Mouse (Mus musculus) kidney, adult 2 months (tissue): Measurements from ENCODE around the gene Stx8. TPM values are rescaled to one million over a fixed set of nuclear protein-coding genes. Genes with fewer than 3 reads are reported as not detected.

Experiments used
- DNase-seq: peaks from one replicate; pipeline ENCODE4 v3.0.0; 2021
- H3K27ac ChIP-seq: fragments of 200-500 bp; 2 replicates; pipeline ENCODE4 v1.5.1; 2012; ENCODE audit warnings: low read depth, low read length, control low read depth, inconsistent platforms; ENCODE audit not compliant: insufficient read depth
- H3K27me3 ChIP-seq: fragments of 200-500 bp; replicated peaks from 2 replicates; pipeline ENCODE4 v1.6.1; 2012; ENCODE audit warnings: mild to moderate bottlenecking, moderate library complexity, low read length, inconsistent platforms; ENCODE audit not compliant: control insufficient read depth, insufficient read depth
- H3K36me3 ChIP-seq: fragments of 200-500 bp; 2 replicates; pipeline ENCODE4 v1.6.1; 2012; ENCODE audit warnings: mild to moderate bottlenecking, moderate library complexity, low read length, inconsistent platforms; ENCODE audit not compliant: control insufficient read depth, insufficient read depth
- H3K4me1 ChIP-seq: fragments of 200-500 bp; 2 replicates; pipeline ENCODE4 v1.6.1; 2011; ENCODE audit warnings: low read length; ENCODE audit not compliant: control insufficient read depth, insufficient read depth
- H3K4me3 ChIP-seq: fragments of 200-500 bp; 2 replicates; pipeline ENCODE4 v1.5.1; 2011; ENCODE audit warnings: mild to moderate bottlenecking, low read depth, low read length, control low read depth; ENCODE audit not compliant: insufficient read depth
- CTCF ChIP-seq: fragments of 200-500 bp; conservative IDR thresholded peaks from 2 replicates; pipeline ENCODE4 v1.5.1; 2011; ENCODE audit warnings: low read depth, mild to moderate bottlenecking, control low read depth, low read length, moderate library complexity, mixed read lengths; ENCODE audit not compliant: insufficient read depth, insufficient read length
- POLR2A ChIP-seq: fragments of 200-500 bp; IDR thresholded peaks from one replicate; pipeline ENCODE4 v1.6.1; 2011; ENCODE audit warnings: low read depth, low read length, control low read depth
- WGBS: fragments of 180-500 bp; shearing (Covaris S2); methylation state at CpG from one replicate; pipeline ENCODE4 v1.1.7; 2018; 5-methylcytosine and 5-hydroxymethylcytosine counted together
- polyA plus RNA-seq: library from polyadenylated mRNA; depleted of rRNA; stranded (reverse); fragments of >200 nt; gene quantifications from 2 replicates; pipeline ENCODE4 v1.2.3, GENCODE M21; 2012

Gene Stx8
- polyA plus RNA-seq, 1 experiment, result 10.7 TPM

DNA sequence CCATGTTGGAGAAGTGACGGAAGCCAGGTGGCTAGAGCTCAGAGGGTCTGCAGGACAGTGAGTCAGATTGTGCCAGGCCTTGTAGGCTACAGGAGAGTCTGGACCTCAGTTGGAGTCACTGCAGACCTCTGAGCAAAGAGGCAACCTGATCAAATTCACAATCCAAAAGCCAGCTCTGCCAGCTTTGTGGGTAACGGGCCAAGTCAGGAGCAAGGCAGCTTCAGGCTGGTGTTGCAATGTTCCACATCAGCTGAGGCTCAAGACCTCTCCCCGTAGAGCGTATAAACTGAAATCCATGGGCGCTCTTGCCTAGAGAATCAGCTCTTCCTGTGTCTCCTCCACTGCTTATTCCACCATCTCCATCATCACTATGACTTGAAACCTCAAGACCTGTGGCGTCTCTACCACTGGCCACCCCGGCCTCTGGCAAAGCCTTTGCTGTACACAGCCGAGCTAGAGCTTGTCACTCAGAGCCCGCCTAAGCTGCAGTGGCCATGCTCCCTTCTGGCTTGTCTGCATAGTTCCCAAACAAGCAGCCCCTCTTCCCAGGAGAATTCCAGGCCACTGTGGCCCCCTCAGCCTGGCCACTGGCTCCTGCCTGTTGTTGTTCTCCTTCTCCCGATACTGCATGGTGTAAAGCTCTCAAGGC, 235.9 kb downstream of the Stx8 start:
- H3K27ac ChIP-seq, result no peak overlapping the region
- no peak overlapping the region for H3K4me3 ChIP-seq
- WGBS, result 89% methylated on average over 10 of the region's 10 CpGs
- no peaks in the 10 kb centered on the region for H3K27me3 ChIP-seq
- H3K4me1 ChIP-seq, result no peaks in the 10 kb centered on the region
- no peak for DNase-seq
- no peaks in the 10 kb centered on the region for H3K36me3 ChIP-seq
- TF ChIP-seq CTCF, result no peak
- TF ChIP-seq POLR2A, result no peak

DNA sequence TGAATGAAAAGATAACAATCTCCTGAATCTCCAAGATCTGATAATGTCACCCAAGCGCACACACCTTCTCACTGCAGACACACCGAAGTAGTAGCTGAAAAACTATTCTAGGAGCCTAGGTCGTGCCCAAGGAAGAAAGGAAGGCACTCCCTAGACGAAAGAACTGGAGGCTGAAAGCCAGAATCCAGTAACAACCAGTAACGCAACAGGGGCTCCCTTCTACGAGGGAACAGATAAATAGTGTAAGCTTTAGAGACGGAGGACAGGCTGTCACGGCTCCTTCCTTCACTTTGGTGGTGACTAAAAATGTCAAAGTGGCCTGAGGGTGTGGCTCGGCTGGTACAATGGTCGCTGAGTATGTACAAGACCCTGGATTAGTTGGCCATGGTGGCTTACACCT, 236.6 kb downstream of the Stx8 start:
- Histone ChIP-seq H3K27ac (no peak overlapping the region), H3K4me1 (no peaks in the 10 kb centered on the region), H3K27me3 (no peaks in the 10 kb centered on the region), H3K4me3 (no peak overlapping the region), H3K36me3 (no peaks in the 10 kb centered on the region)
- no peak for TF ChIP-seq POLR2A
- TF ChIP-seq CTCF, result no peak
- DNase-seq, result no peak
- WGBS, result 80% methylated on average over 10 of the region's 10 CpGs

DNA sequence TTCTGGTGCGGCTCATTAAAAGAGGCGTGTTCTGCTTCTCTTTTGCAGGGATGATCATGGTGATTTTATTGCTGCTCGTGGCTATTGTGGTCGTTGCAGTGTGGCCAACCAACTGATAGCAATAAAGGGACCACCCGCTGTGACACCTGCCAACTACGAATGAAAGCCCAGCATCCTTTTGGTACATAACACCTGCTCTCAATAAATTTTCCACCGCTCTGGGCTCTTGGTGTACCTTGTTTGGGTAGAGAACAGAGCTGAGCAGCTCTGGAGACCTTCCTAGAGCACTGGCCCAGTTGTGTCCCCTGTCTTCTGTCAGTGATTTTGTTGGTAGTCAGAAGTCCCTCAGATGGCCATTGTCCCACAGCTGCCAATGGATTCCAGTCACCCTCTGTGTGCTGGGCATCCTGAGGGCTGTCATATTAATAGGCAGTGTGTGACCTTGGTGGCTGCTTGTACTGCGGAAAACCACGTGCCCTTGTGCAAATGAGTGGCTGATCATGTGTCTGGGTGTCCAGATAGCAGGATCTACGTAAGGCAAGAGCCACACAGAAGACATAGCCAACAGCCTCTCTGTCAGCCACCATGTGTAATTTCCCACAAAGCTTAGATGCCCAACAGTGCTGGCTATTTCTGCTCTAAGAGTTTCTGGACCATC, 237.8 kb downstream of the Stx8 start:
- TF ChIP-seq POLR2A, result no peak
- TF ChIP-seq CTCF, result no peak
- Histone ChIP-seq H3K27me3 (no peaks in the 10 kb centered on the region), H3K4me3 (no peak overlapping the region), H3K4me1 (no peaks in the 10 kb centered on the region), H3K27ac (no peak overlapping the region), H3K36me3 (no peaks in the 10 kb centered on the region)
- no peak for DNase-seq
- WGBS, result 71% methylated on average over 10 of the region's 10 CpGs

DNA sequence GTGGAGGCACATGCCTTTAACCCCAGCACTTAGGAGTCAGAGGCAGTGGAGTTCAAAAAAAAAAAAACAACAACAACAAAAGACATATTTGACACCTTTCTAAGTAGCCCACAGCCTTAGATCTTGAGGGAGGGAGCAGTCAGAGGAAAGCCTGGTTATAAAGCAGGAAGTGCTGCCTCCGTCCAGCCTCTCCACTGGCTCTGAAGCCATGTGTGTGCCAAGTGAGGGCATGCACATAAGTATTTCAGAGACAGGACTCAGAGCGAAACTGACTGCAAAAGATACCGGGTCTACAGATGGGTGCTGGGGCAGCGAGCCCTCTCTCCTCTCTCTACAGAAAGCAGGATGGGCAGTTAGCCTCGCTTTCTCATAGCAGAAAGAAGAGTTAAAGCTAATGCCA, 238.4 kb downstream of the Stx8 start:
- no peaks in the 10 kb centered on the region for H3K36me3 ChIP-seq
- WGBS, result 83% methylated on average over 5 of the region's 5 CpGs
- H3K4me1 ChIP-seq, result no peaks in the 10 kb centered on the region
- DNase-seq, result no peak
- no peak overlapping the region for H3K27ac ChIP-seq
- no peak for TF ChIP-seq CTCF
- no peak for TF ChIP-seq POLR2A
- H3K4me3 ChIP-seq, result no peak overlapping the region
- H3K27me3 ChIP-seq, result no peaks in the 10 kb centered on the region

DNA sequence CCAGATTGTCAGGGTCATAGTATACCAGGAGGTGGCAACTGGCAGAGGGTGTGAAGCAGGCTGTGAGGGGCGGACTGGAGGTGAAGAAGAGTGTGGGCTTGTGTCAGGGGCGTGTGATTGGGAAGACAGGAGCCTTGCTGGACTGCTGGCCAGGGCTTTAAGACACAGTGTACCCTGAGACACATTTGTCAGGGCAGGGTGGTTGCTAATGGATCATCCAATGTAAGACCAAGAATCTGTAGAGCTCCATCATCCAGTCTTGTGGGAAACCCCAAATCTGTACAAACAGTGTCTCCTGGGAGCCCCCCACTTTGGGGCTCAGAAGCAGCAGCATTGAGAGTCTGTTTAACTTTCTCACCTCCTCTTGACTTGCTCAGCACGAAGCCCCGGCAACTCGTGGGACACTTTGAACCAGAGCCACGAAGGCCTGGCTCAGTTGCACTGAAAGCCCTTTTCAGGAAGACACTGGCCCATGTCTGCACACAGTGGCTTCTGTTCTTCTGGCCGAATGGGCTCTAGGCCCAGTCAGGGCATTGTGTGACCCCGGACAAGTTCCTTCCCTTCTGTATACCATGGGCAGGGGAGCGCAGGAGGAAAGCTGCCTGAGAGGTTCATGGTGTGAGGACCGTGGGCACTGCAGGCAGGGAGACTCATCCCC, 239.7 kb downstream of the Stx8 start:
- no peak for DNase-seq
- Histone ChIP-seq H3K4me1 (no peaks in the 10 kb centered on the region), H3K4me3 (no peak overlapping the region), H3K27ac (no peak overlapping the region), H3K36me3 (no peaks in the 10 kb centered on the region), H3K27me3 (no peaks in the 10 kb centered on the region)
- TF ChIP-seq POLR2A (no peak), CTCF (no peak)
- 77% methylated on average over 10 of the region's 10 CpGs for WGBS

DNA sequence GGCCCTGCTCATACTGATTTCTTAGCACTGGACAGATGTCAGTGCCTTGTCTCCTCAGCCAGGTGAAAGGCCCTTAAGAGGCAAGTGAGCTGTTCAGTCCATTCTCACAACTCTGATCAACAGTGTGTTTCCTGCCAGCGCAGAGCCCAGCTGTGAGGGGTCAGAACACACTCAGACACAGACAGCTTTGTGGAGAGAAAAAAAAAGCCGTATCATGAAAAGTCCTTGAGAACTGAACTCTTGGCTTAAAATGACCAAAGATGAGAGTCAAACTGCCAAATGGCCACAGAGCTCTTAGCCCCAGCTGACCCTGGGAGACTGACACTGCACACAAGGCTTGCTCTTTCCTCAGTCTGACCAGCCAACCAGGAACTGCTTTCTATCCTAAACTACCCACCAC, 242.0 kb downstream of the Stx8 start:
- H3K27ac ChIP-seq, result no peak overlapping the region
- H3K4me1 ChIP-seq, result no peaks in the 10 kb centered on the region
- H3K27me3 ChIP-seq, result no peaks in the 10 kb centered on the region
- no peak overlapping the region for H3K4me3 ChIP-seq
- no peak for TF ChIP-seq POLR2A
- TF ChIP-seq CTCF, result no peak
- DNase-seq, result no peak
- 64% methylated on average over 2 of the region's 2 CpGs for WGBS
- H3K36me3 ChIP-seq, result no peaks in the 10 kb centered on the region

DNA sequence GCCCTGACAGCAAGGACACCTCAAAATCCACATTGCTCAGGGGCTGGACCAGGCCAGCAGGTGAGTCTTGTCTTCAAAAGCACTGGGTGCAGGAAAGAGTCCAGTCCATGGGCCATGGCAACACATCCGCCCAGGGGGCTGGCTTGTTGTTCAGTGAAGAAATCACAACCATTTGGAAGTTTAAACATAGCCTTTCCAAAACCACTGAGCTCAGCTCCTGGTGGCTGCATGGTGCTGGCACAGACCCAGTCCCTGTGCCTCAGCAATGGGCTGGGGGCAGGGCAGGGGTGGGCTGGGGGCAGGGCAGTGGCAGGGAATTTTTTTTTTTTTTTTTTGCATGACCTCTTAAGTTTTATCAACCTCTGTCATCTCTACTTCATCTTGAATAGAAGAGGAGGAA, 242.6 kb downstream of the Stx8 start:
- no peaks in the 10 kb centered on the region for H3K36me3 ChIP-seq
- no peak overlapping the region for H3K27ac ChIP-seq
- no peak overlapping the region for H3K4me3 ChIP-seq
- H3K4me1 ChIP-seq, result no peaks in the 10 kb centered on the region
- peak; percentile 41 for DNase-seq
- TF ChIP-seq CTCF (no peak), POLR2A (no peak)
- H3K27me3 ChIP-seq, result no peaks in the 10 kb centered on the region
- WGBS, result 61% methylated on average over 1 of the region's 1 CpGs
